Mouse (Mus musculus): ENCODE data around the gene Pla2g3. TPM values are rescaled to one million over a fixed set of nuclear protein-coding genes. Genes with fewer than 3 reads are reported as not detected.

Gene Pla2g3
- polyA plus RNA-seq, 1 experiment = 0.28 TPM

GRCm38 (mm10) chr11:3509181-3510085 is 21.3 kb downstream of the Pla2g3 start:
- H3K9ac ChIP-seq (ENCODE audit: low read depth, poor library complexity, severe bottlenecking) = no peak overlapping the region
- no peaks in the 10 kb centered on the region for H3K27me3 ChIP-seq (ENCODE audit: control insufficient read depth, insufficient read depth, low read length, poor library complexity, severe bottlenecking)
- no peak for TF ChIP-seq CTCF (IDR thresholded peaks at IDR 0.05; ENCODE audit: low read depth, low read length)
- TF ChIP-seq EP300 (IDR thresholded peaks at IDR 0.05; ENCODE audit: insufficient read depth, low read depth, low read length) = no peak
- TF ChIP-seq POLR2A (IDR thresholded peaks at IDR 0.05; ENCODE audit: insufficient read depth, low read length) = no peak
- no peak overlapping the region for H3K27ac ChIP-seq (ENCODE audit: insufficient read depth, low read length)
- H3K9me3 ChIP-seq (replicated peaks; ENCODE audit: control insufficient read depth, insufficient read depth, low read length, poor library complexity, severe bottlenecking) = no peaks in the 10 kb centered on the region
- H3K4me3 ChIP-seq (ENCODE audit: low read depth, low read length) = no peak overlapping the region
- no peaks in the 10 kb centered on the region for H3K4me1 ChIP-seq (ENCODE audit: control insufficient read depth, insufficient read depth, low read length)
- no peaks in the 10 kb centered on the region for H3K36me3 ChIP-seq (ENCODE audit: control insufficient read depth, insufficient read depth, low read length, poor library complexity, severe bottlenecking)

DNA sequence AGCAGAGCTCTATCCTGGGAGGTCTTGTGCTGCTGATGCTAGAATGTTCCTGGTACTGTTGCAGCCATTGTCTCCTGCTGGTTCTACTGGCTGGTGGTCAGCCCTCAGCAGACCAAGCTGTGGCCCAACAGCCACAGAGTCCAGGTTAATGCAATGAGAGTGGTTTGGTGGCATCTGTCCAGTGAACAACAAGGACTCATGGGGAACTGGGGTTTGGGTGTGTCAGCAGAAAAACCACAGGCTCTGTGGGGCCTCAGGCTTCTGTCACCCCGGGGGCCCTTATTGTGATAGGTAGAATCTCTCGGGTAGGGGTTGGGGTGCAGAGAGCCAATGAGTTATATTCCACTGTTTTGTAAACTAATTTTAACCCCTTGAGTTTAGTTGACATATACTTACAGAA is 22.2 kb downstream of the Pla2g3 start:
- Histone ChIP-seq H3K4me1 (ENCODE audit: control insufficient read depth, insufficient read depth, low read length) (no peaks in the 10 kb centered on the region), H3K36me3 (ENCODE audit: control insufficient read depth, insufficient read depth, low read length, poor library complexity, severe bottlenecking) (no peaks in the 10 kb centered on the region), H3K4me3 (ENCODE audit: low read depth, low read length) (no peak overlapping the region), H3K9me3 (replicated peaks; ENCODE audit: control insufficient read depth, insufficient read depth, low read length, poor library complexity, severe bottlenecking) (no peaks in the 10 kb centered on the region), H3K27me3 (ENCODE audit: control insufficient read depth, insufficient read depth, low read length, poor library complexity, severe bottlenecking) (no peaks in the 10 kb centered on the region), H3K9ac (ENCODE audit: low read depth, poor library complexity, severe bottlenecking) (no peak overlapping the region), H3K27ac (ENCODE audit: insufficient read depth, low read length) (no peak overlapping the region)
- no peak for TF ChIP-seq EP300 (IDR thresholded peaks at IDR 0.05; ENCODE audit: insufficient read depth, low read depth, low read length)
- no peak for TF ChIP-seq CTCF (IDR thresholded peaks at IDR 0.05; ENCODE audit: low read depth, low read length)
- TF ChIP-seq POLR2A (IDR thresholded peaks at IDR 0.05; ENCODE audit: insufficient read depth, low read length) = no peak

GRCm38 (mm10) chr11:3513291-3513690 is 25.2 kb downstream of the Pla2g3 start:
- Histone ChIP-seq H3K27me3 (ENCODE audit: control insufficient read depth, insufficient read depth, low read length, poor library complexity, severe bottlenecking) (no peaks in the 10 kb centered on the region), H3K9me3 (replicated peaks; ENCODE audit: control insufficient read depth, insufficient read depth, low read length, poor library complexity, severe bottlenecking) (no peaks in the 10 kb centered on the region), H3K36me3 (ENCODE audit: control insufficient read depth, insufficient read depth, low read length, poor library complexity, severe bottlenecking) (no peaks in the 10 kb centered on the region), H3K4me1 (ENCODE audit: control insufficient read depth, insufficient read depth, low read length) (no peaks in the 10 kb centered on the region), H3K9ac (ENCODE audit: low read depth, poor library complexity, severe bottlenecking) (no peak overlapping the region), H3K27ac (ENCODE audit: insufficient read depth, low read length) (no peak overlapping the region), H3K4me3 (ENCODE audit: low read depth, low read length) (no peak overlapping the region)
- no peak for TF ChIP-seq EP300 (IDR thresholded peaks at IDR 0.05; ENCODE audit: insufficient read depth, low read depth, low read length)
- no peak for TF ChIP-seq POLR2A (IDR thresholded peaks at IDR 0.05; ENCODE audit: insufficient read depth, low read length)
- TF ChIP-seq CTCF (IDR thresholded peaks at IDR 0.05; ENCODE audit: low read depth, low read length) = no peak

DNA sequence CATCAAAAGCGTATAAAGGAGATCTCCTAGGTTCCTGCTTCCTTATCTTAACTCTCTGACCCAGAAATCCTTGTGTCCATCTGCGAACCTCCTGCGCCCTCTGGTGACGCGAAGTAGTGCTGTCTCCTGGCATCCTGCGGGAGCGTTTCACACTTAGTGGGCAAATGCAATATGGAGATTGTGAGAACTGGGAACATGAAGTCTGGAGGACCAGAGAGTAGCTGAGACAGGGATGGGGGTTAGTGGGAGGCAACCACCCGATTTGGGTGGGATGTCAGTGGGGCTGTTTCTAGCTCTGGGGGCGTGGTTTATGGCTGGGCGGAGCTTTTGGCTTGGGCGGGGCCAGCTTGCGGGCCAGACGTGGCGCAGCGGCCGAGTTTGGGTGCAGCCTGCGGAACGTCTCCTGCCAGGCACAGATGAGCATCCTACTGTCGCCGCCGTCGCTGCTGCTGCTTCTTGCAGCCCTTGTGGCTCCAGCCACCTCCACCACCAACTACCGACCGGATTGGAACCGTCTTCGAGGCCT is 26.5 kb downstream of the Pla2g3 start, which contains the start of gene Selenom:
Selenom (plus strand) TSS at position 156 of the 526 bp plus-strand sequence.
- H3K4me1 ChIP-seq (ENCODE audit: control insufficient read depth, insufficient read depth, low read length) = no peaks in the 10 kb centered on the region
- no peaks in the 10 kb centered on the region for H3K27me3 ChIP-seq (ENCODE audit: control insufficient read depth, insufficient read depth, low read length, poor library complexity, severe bottlenecking)
- peak within 1 kb of the TSS; percentile 87 for H3K4me3 ChIP-seq (ENCODE audit: low read depth, low read length)
- no peaks in the 10 kb centered on the region for H3K36me3 ChIP-seq (ENCODE audit: control insufficient read depth, insufficient read depth, low read length, poor library complexity, severe bottlenecking)
- H3K9ac ChIP-seq (ENCODE audit: low read depth, poor library complexity, severe bottlenecking) = peak within 1 kb of the TSS; percentile 49
- H3K27ac ChIP-seq (ENCODE audit: insufficient read depth, low read length) = no peak within 1 kb of the TSS
- TF ChIP-seq POLR2A (IDR thresholded peaks at IDR 0.05; ENCODE audit: insufficient read depth, low read length) (peak; percentile 47), EP300 (IDR thresholded peaks at IDR 0.05; ENCODE audit: insufficient read depth, low read depth, low read length) (no peak), CTCF (IDR thresholded peaks at IDR 0.05; ENCODE audit: low read depth, low read length) (peak; percentile 92)
- no peaks in the 10 kb centered on the region for H3K9me3 ChIP-seq (replicated peaks; ENCODE audit: control insufficient read depth, insufficient read depth, low read length, poor library complexity, severe bottlenecking)

DNA sequence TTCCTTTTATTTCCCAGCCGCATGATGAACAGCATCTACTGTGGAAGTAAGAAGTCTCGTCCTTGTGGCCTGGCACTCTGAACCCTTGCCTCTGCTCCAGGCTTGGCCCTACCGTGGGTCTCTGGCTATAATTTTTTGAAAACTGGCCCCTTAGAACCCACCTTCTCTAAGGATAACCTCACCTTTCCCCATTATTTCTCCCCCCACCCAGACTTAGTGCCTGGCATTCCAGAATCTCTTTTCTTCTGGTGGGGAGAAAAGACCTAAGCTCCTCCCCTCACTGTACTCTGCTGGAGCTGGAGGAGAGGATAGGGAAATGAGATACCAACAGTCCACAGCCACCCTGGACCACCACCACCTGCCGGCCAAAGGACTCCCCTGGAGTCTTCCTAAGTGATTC is 27.1 kb downstream of the Pla2g3 start:
- H3K4me3 ChIP-seq (ENCODE audit: low read depth, low read length) = peak overlapping the region; percentile 87
- H3K36me3 ChIP-seq (ENCODE audit: control insufficient read depth, insufficient read depth, low read length, poor library complexity, severe bottlenecking) = no peaks in the 10 kb centered on the region
- H3K9me3 ChIP-seq (replicated peaks; ENCODE audit: control insufficient read depth, insufficient read depth, low read length, poor library complexity, severe bottlenecking) = no peaks in the 10 kb centered on the region
- H3K27ac ChIP-seq (ENCODE audit: insufficient read depth, low read length) = no peak overlapping the region
- H3K4me1 ChIP-seq (ENCODE audit: control insufficient read depth, insufficient read depth, low read length) = no peaks in the 10 kb centered on the region
- TF ChIP-seq POLR2A (IDR thresholded peaks at IDR 0.05; ENCODE audit: insufficient read depth, low read length) (no peak), EP300 (IDR thresholded peaks at IDR 0.05; ENCODE audit: insufficient read depth, low read depth, low read length) (no peak), CTCF (IDR thresholded peaks at IDR 0.05; ENCODE audit: low read depth, low read length) (no peak)
- H3K9ac ChIP-seq (ENCODE audit: low read depth, poor library complexity, severe bottlenecking) = peak overlapping the region; percentile 49
- no peaks in the 10 kb centered on the region for H3K27me3 ChIP-seq (ENCODE audit: control insufficient read depth, insufficient read depth, low read length, poor library complexity, severe bottlenecking)

- H3K9ac ChIP-seq (ENCODE audit: low read depth, poor library complexity, severe bottlenecking) = no peak overlapping the region
- no peak for TF ChIP-seq EP300 (IDR thresholded peaks at IDR 0.05; ENCODE audit: insufficient read depth, low read depth, low read length)
- TF ChIP-seq CTCF (IDR thresholded peaks at IDR 0.05; ENCODE audit: low read depth, low read length) = no peak
- no peak for TF ChIP-seq POLR2A (IDR thresholded peaks at IDR 0.05; ENCODE audit: insufficient read depth, low read length)
Observed at GRCm38 (mm10) chr11:3515637-3516036, 27.6 kb downstream of the Pla2g3 start.

More at GRCm38 (mm10) chr11:3515637-3516036, 27.6 kb downstream of the Pla2g3 start:
- no peak overlapping the region for H3K4me3 ChIP-seq (ENCODE audit: low read depth, low read length)
- H3K27ac ChIP-seq (ENCODE audit: insufficient read depth, low read length) = no peak overlapping the region
- no peaks in the 10 kb centered on the region for H3K4me1 ChIP-seq (ENCODE audit: control insufficient read depth, insufficient read depth, low read length)
- H3K27me3 ChIP-seq (ENCODE audit: control insufficient read depth, insufficient read depth, low read length, poor library complexity, severe bottlenecking) = no peaks in the 10 kb centered on the region
- H3K36me3 ChIP-seq (ENCODE audit: control insufficient read depth, insufficient read depth, low read length, poor library complexity, severe bottlenecking) = no peaks in the 10 kb centered on the region
- no peaks in the 10 kb centered on the region for H3K9me3 ChIP-seq (replicated peaks; ENCODE audit: control insufficient read depth, insufficient read depth, low read length, poor library complexity, severe bottlenecking)
